Mouse (Mus musculus): ENCODE measurements at regions not wholly inside any gene's neighbourhood (a gene's known extent, or its start where the extent isn't known, plus 50 kb on each side); places are given as distances from the start of the nearest gene placed in this dataset.
"Not testable (repeated sequence)": the region's sequence is repeated elsewhere in the genome, so short reads cannot be mapped to it uniquely, and the experiment has no call there.

GRCm38 (mm10) chrX:94785983-94786382 is 61.6 kb downstream of the Zxdb start:
- no peaks in the 10 kb centered on the region for H3K36me3 ChIP-seq (ENCODE audit: control insufficient read depth, insufficient read depth, low read length)
- no peak overlapping the region for H3K4me3 ChIP-seq (ENCODE audit: low read depth, low read length)
- ATAC-seq = no peak
- no peak overlapping the region for H3K27ac ChIP-seq (ENCODE audit: low read length)
- H3K4me1 ChIP-seq (ENCODE audit: control insufficient read depth, insufficient read depth, low read length) = no peaks in the 10 kb centered on the region
- no peak overlapping the region for H3K4me2 ChIP-seq (ENCODE audit: low read length)
- 80% methylated on average over 5 of the region's 5 CpGs for WGBS
- H3K9me3 ChIP-seq (replicated peaks; ENCODE audit: control insufficient read depth, low read length, poor library complexity, severe bottlenecking) = no peaks in the 10 kb centered on the region
- no peaks in the 10 kb centered on the region for H3K27me3 ChIP-seq (ENCODE audit: control insufficient read depth, insufficient read depth, low read depth, low read length)
- H3K9ac ChIP-seq (ENCODE audit: low read depth, low read length) = no peak overlapping the region

- 83% methylated on average over 3 of the region's 3 CpGs for WGBS
- Histone ChIP-seq H3K4me3 (ENCODE audit: low read depth, low read length) (no peak overlapping the region), H3K4me1 (ENCODE audit: control insufficient read depth, insufficient read depth, low read length) (no peaks in the 10 kb centered on the region), H3K27ac (ENCODE audit: low read length) (no peak overlapping the region), H3K36me3 (ENCODE audit: control insufficient read depth, insufficient read depth, low read length) (no peaks in the 10 kb centered on the region), H3K27me3 (ENCODE audit: control insufficient read depth, insufficient read depth, low read depth, low read length) (no peaks in the 10 kb centered on the region), H3K9me3 (replicated peaks; ENCODE audit: control insufficient read depth, low read length, poor library complexity, severe bottlenecking) (no peaks in the 10 kb centered on the region), H3K9ac (ENCODE audit: low read depth, low read length) (no peak overlapping the region), H3K4me2 (ENCODE audit: low read length) (no peak overlapping the region)
- ATAC-seq = no peak
These were observed 64.1 kb downstream of the Zxdb start for GRCm38 (mm10) chrX:94788331-94788920.

GRCm38 (mm10) chrX:94796845-94797244 is 72.5 kb downstream of the Zxdb start:
- not testable (repeated sequence) for H3K4me3 ChIP-seq (ENCODE audit: low read depth, low read length); H3K27me3 ChIP-seq (ENCODE audit: control insufficient read depth, insufficient read depth, low read depth, low read length); H3K4me1 ChIP-seq (ENCODE audit: control insufficient read depth, insufficient read depth, low read length); H3K36me3 ChIP-seq (ENCODE audit: control insufficient read depth, insufficient read depth, low read length); H3K9ac ChIP-seq (ENCODE audit: low read depth, low read length); H3K4me2 ChIP-seq (ENCODE audit: low read length); H3K9me3 ChIP-seq (replicated peaks; ENCODE audit: control insufficient read depth, low read length, poor library complexity, severe bottlenecking); H3K27ac ChIP-seq (ENCODE audit: low read length)
- WGBS = no CpG with 5 or more reads among the region's 37 CpGs
- peak; percentile 49 for ATAC-seq

GRCm38 (mm10) chrX:94797348-94798182 is 73.2 kb downstream of the Zxdb start:
- H3K4me2 ChIP-seq (ENCODE audit: low read length); H3K27ac ChIP-seq (ENCODE audit: low read length); H3K27me3 ChIP-seq (ENCODE audit: control insufficient read depth, insufficient read depth, low read depth, low read length); H3K9me3 ChIP-seq (replicated peaks; ENCODE audit: control insufficient read depth, low read length, poor library complexity, severe bottlenecking); H3K9ac ChIP-seq (ENCODE audit: low read depth, low read length); H3K4me3 ChIP-seq (ENCODE audit: low read depth, low read length); H3K36me3 ChIP-seq (ENCODE audit: control insufficient read depth, insufficient read depth, low read length); H3K4me1 ChIP-seq (ENCODE audit: control insufficient read depth, insufficient read depth, low read length): not testable (repeated sequence)
- ATAC-seq = peak; percentile 90
- WGBS = no CpG with 5 or more reads among the region's 131 CpGs

- not testable (repeated sequence) for H3K4me1 ChIP-seq (ENCODE audit: control insufficient read depth, insufficient read depth, low read length); H3K27ac ChIP-seq (ENCODE audit: low read length); H3K4me3 ChIP-seq (ENCODE audit: low read depth, low read length); H3K9me3 ChIP-seq (replicated peaks; ENCODE audit: control insufficient read depth, low read length, poor library complexity, severe bottlenecking); H3K9ac ChIP-seq (ENCODE audit: low read depth, low read length); H3K27me3 ChIP-seq (ENCODE audit: control insufficient read depth, insufficient read depth, low read depth, low read length); H3K36me3 ChIP-seq (ENCODE audit: control insufficient read depth, insufficient read depth, low read length); H3K4me2 ChIP-seq (ENCODE audit: low read length)
- WGBS = no CpG with 5 or more reads among the region's 22 CpGs
- peak; percentile 79 for ATAC-seq
These were observed 73.8 kb downstream of the Zxdb start for GRCm38 (mm10) chrX:94798183-94798619.

GRCm38 (mm10) chrX:94812760-94813159 is 88.4 kb downstream of the Zxdb start:
- H3K4me2 ChIP-seq (ENCODE audit: low read length); H3K9me3 ChIP-seq (replicated peaks; ENCODE audit: control insufficient read depth, low read length, poor library complexity, severe bottlenecking); H3K27ac ChIP-seq (ENCODE audit: low read length); H3K4me1 ChIP-seq (ENCODE audit: control insufficient read depth, insufficient read depth, low read length); H3K36me3 ChIP-seq (ENCODE audit: control insufficient read depth, insufficient read depth, low read length); ATAC-seq; H3K4me3 ChIP-seq (ENCODE audit: low read depth, low read length); H3K27me3 ChIP-seq (ENCODE audit: control insufficient read depth, insufficient read depth, low read depth, low read length); H3K9ac ChIP-seq (ENCODE audit: low read depth, low read length): not testable (repeated sequence)
- no CpG with 5 or more reads among the region's 3 CpGs for WGBS

GRCm38 (mm10) chrX:94827524-94827923 is 103.2 kb downstream of the Zxdb start:
- not testable (repeated sequence) for H3K9me3 ChIP-seq (replicated peaks; ENCODE audit: control insufficient read depth, low read length, poor library complexity, severe bottlenecking); H3K27me3 ChIP-seq (ENCODE audit: control insufficient read depth, insufficient read depth, low read depth, low read length); ATAC-seq; H3K36me3 ChIP-seq (ENCODE audit: control insufficient read depth, insufficient read depth, low read length); H3K4me3 ChIP-seq (ENCODE audit: low read depth, low read length); H3K4me1 ChIP-seq (ENCODE audit: control insufficient read depth, insufficient read depth, low read length); H3K27ac ChIP-seq (ENCODE audit: low read length); H3K4me2 ChIP-seq (ENCODE audit: low read length); H3K9ac ChIP-seq (ENCODE audit: low read depth, low read length)
- 96% methylated on average over 6 of the region's 6 CpGs for WGBS

GRCm38 (mm10) chrX:94844110-94844779 is 119.9 kb downstream of the Zxdb start:
- not testable (repeated sequence) for H3K27ac ChIP-seq (ENCODE audit: low read length); H3K36me3 ChIP-seq (ENCODE audit: control insufficient read depth, insufficient read depth, low read length); H3K4me1 ChIP-seq (ENCODE audit: control insufficient read depth, insufficient read depth, low read length); H3K27me3 ChIP-seq (ENCODE audit: control insufficient read depth, insufficient read depth, low read depth, low read length); H3K9me3 ChIP-seq (replicated peaks; ENCODE audit: control insufficient read depth, low read length, poor library complexity, severe bottlenecking); H3K4me3 ChIP-seq (ENCODE audit: low read depth, low read length); H3K9ac ChIP-seq (ENCODE audit: low read depth, low read length); H3K4me2 ChIP-seq (ENCODE audit: low read length)
- 39% methylated on average over 2 of the region's 2 CpGs for WGBS
- ATAC-seq = peak; percentile 93

- H3K27me3 ChIP-seq (ENCODE audit: control insufficient read depth, insufficient read depth, low read depth, low read length); ATAC-seq; H3K36me3 ChIP-seq (ENCODE audit: control insufficient read depth, insufficient read depth, low read length); H3K9ac ChIP-seq (ENCODE audit: low read depth, low read length); H3K4me3 ChIP-seq (ENCODE audit: low read depth, low read length); H3K9me3 ChIP-seq (replicated peaks; ENCODE audit: control insufficient read depth, low read length, poor library complexity, severe bottlenecking); H3K27ac ChIP-seq (ENCODE audit: low read length); H3K4me1 ChIP-seq (ENCODE audit: control insufficient read depth, insufficient read depth, low read length); H3K4me2 ChIP-seq (ENCODE audit: low read length): not testable (repeated sequence)
- WGBS = 83% methylated on average over 1 of the region's 3 CpGs
These were observed 125.2 kb downstream of the Zxdb start for GRCm38 (mm10) chrX:94849549-94849948.

Measured in midbrain, embryonic 16.5 days (tissue).